26 mouse cellular contexts compared by ENCODE assay signal in the genomic region with DNA sequence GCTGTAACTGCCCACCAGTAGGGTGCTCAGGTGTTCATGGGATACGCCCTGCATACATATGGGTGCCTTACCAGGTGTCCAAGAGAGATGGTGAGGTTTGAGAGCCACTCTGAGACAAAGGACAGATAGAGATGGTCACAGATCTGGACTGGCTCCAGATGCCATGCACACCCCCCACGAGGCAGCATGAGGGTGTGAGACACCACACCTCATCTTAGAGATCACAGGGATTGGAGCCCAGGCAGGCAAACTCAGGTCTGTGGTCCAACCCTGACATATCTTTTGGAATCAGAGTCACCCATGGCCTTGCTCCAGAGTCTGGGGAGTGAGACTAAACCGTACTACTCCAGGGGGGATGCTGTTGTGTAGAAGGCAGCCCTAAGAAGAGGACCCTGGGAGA.
DNase-seq lines count a peak whose midpoint lies in the region; ATAC-seq and TF ChIP-seq lines count a peak whose summit lies in the region.
"Had no signal": no experiment of that assay in that cellular context is flagged by ENCODE, and none has a peak within 500 bp of the region (broad histone marks: within the 10 kb centered on the region; RNA-seq: fewer than 3 reads in every experiment).

No protein-coding gene starts in this region.

- H3K4me1 ChIP-seq in heart, embryonic 12.5 days (replicated peaks): peaks cover 95% of the 10 kb centered on the region
- peaks cover 51% of the 10 kb centered on the region for H3K4me1 ChIP-seq in heart, adult 2 months (ENCODE audit: control insufficient read depth, insufficient read depth, low read length)
- peaks cover 89% of the 10 kb centered on the region for H3K4me1 ChIP-seq in spleen, adult 2 months (ENCODE audit: control insufficient read depth, insufficient read depth, insufficient read length)
- peaks cover 100% of the 10 kb centered on the region for H3K4me1 ChIP-seq in embryonic facial prominence, embryonic 10.5 days

- H3K79me2 ChIP-seq in heart, adult 2 months (replicated peaks; ENCODE audit: control insufficient read depth, insufficient read depth, low read length): peaks cover 2% of the 10 kb centered on the region

- TF ChIP-seq CTCF in heart, adult 2 months (IDR thresholded peaks at IDR 0.05): no peak
- TF ChIP-seq CTCF in spleen, adult 2 months (IDR thresholded peaks at IDR 0.05; ENCODE audit: extremely low read depth, insufficient read depth, insufficient read length, insufficient replicate concordance): no peak

- H3K27me3 ChIP-seq in heart, embryonic 12.5 days (replicated peaks): no peaks in the 10 kb centered on the region
- H3K27me3 ChIP-seq in heart, adult 2 months (ENCODE audit: control insufficient read depth, insufficient read depth, low read length): no peaks in the 10 kb centered on the region
- H3K27me3 ChIP-seq in spleen, adult 2 months (ENCODE audit: control insufficient read depth, insufficient read depth, low read length): no peaks in the 10 kb centered on the region
- no peaks in the 10 kb centered on the region for H3K27me3 ChIP-seq in embryonic facial prominence, embryonic 10.5 days (replicated peaks; ENCODE audit: low read depth, poor library complexity, severe bottlenecking)
- H3K27me3 ChIP-seq: heart, embryonic 15.5 days; intestine, embryonic 15.5 days; neural tube, embryonic 12.5 days had no signal

- 83% methylated on average over 3 of the region's 3 CpGs for WGBS in heart, embryonic 12.5 days
- 65% methylated on average over 3 of the region's 3 CpGs for WGBS in heart, adult 2 months
- 71% methylated on average over 3 of the region's 3 CpGs for WGBS in spleen, adult 2 months
- 88% methylated on average over 3 of the region's 3 CpGs for WGBS in embryonic facial prominence, embryonic 10.5 days

- H3K36me3 ChIP-seq in heart, embryonic 12.5 days: no peaks in the 10 kb centered on the region
- H3K36me3 ChIP-seq in heart, adult 2 months (ENCODE audit: control insufficient read depth, insufficient read depth, low read length): no peaks in the 10 kb centered on the region
- no peaks in the 10 kb centered on the region for H3K36me3 ChIP-seq in spleen, adult 2 months (ENCODE audit: control insufficient read depth, insufficient read depth, low read length)
- no peaks in the 10 kb centered on the region; the same call in 1 of the 2 replicates for H3K36me3 ChIP-seq in embryonic facial prominence, embryonic 10.5 days (replicated peaks)
- H3K36me3 ChIP-seq: heart, embryonic 15.5 days; intestine, embryonic 15.5 days; neural tube, embryonic 12.5 days had no signal

- no peak overlapping the region for H3K4me2 ChIP-seq in heart, embryonic 12.5 days
- H3K4me2 ChIP-seq: heart, embryonic 15.5 days; intestine, embryonic 15.5 days; neural tube, embryonic 12.5 days had no signal

- no peak for TF ChIP-seq EP300 in heart, adult 2 months (IDR thresholded peaks at IDR 0.05; ENCODE audit: insufficient read depth, low read depth, low read length)

- no peak overlapping the region for H3K9ac ChIP-seq in heart, embryonic 12.5 days
- no peak overlapping the region for H3K9ac ChIP-seq in heart, adult 2 months (ENCODE audit: low read depth, low read length)
- H3K9ac ChIP-seq: heart, embryonic 15.5 days; intestine, embryonic 15.5 days; liver, postnatal 0 days; neural tube, embryonic 12.5 days had no signal

- no peak for TF ChIP-seq POLR2A in heart, adult 2 months (IDR thresholded peaks at IDR 0.05; ENCODE audit: insufficient read depth, low read depth, low read length)
- no peak for TF ChIP-seq POLR2A in spleen, adult 2 months (IDR thresholded peaks at IDR 0.05; ENCODE audit: low read depth, low read length)

- no peak for DNase-seq in heart, adult 2 months
- no peak for DNase-seq in spleen, adult 2 months (ENCODE audit: low read depth in 1 of 2, low spot score in 2 of 2)
- no peak for DNase-seq in spleen, adult 18-20 months
- DNase-seq in embryonic facial prominence, embryonic 10.5 days (ENCODE audit: low spot score): no peak
- no peak for DNase-seq in cerebellum, adult 11-12 months
- no peak for DNase-seq in cerebellum, postnatal 36 days
- DNase-seq: cerebellum, adult 18-20 months; cerebellum, postnatal 14 days; heart, postnatal 4 days; kidney, adult 8-10 months; kidney, postnatal 25 days; liver, postnatal 0 days; lung, postnatal 14 days; midbrain, embryonic 14.5 days; retina, postnatal 1 day; right cerebral cortex, postnatal 25 days had no signal

- H3K4me3 ChIP-seq in heart, embryonic 12.5 days: no peak overlapping the region
- H3K4me3 ChIP-seq in heart, adult 2 months: no peak overlapping the region
- H3K4me3 ChIP-seq in spleen, adult 2 months (ENCODE audit: extremely low read depth, insufficient read depth, insufficient read length): no peak overlapping the region
- H3K4me3 ChIP-seq in embryonic facial prominence, embryonic 10.5 days: no peak overlapping the region
- H3K4me3 ChIP-seq: heart, embryonic 15.5 days; intestine, embryonic 15.5 days; layer of hippocampus, adult 2 months; neural tube, embryonic 12.5 days had no signal

- 0 out of 2 replicates have a peak overlapping the region, but pooled peaks have one; percentile 3 for H3K27ac ChIP-seq in heart, embryonic 12.5 days (ENCODE audit: poor library complexity, severe bottlenecking)
- H3K27ac ChIP-seq in heart, adult 2 months: no peak overlapping the region
- H3K27ac ChIP-seq in spleen, adult 2 months (ENCODE audit: insufficient read depth, low read length): peak overlapping the region; percentile 62
- peak overlapping the region; percentile 59; the same call in 1 of the 2 replicates for H3K27ac ChIP-seq in embryonic facial prominence, embryonic 10.5 days (replicated peaks)
- H3K27ac ChIP-seq: heart, embryonic 15.5 days; layer of hippocampus, adult 2 months; neural tube, embryonic 12.5 days had no signal

- no peak for ATAC-seq in heart, embryonic 12.5 days (ENCODE audit: insufficient number of reproducible peaks, low FRiP score)
- ATAC-seq in megakaryocyte-erythroid progenitor cell, adult 5-6 weeks (replicated peaks; ENCODE audit: low FRiP score, low TSS enrichment, poor library complexity, severe bottlenecking): 0 out of 2 replicates have a peak, but pooled peaks have one; percentile 5
- ATAC-seq: CD4-positive, CD25-positive, alpha-beta regulatory T cell, adult 4 months; forebrain, embryonic 14.5 days; hindbrain, embryonic 16.5 days; intestine, embryonic 15.5 days; liver, postnatal 0 days had no signal

- intact Hi-C loops in heart, adult 2 months (cut with DNase I): no loop called here

- no peaks in the 10 kb centered on the region for H3K9me3 ChIP-seq in heart, embryonic 12.5 days (replicated peaks)
- H3K9me3 ChIP-seq in embryonic facial prominence, embryonic 10.5 days: no peaks in the 10 kb centered on the region
- H3K9me3 ChIP-seq: G1E; heart, embryonic 15.5 days; intestine, embryonic 15.5 days; neural tube, embryonic 12.5 days had no signal
